Mouse (Mus musculus): ENCODE results near the gene Ints6. TPM values are rescaled to one million over a fixed set of nuclear protein-coding genes. Genes with fewer than 3 reads are reported as not detected.

Gene Ints6
- polyA plus RNA-seq, 1 experiment from 2014 or later: 35.2 TPM

GRCm38 (mm10) chr14:62627951-62628350 lies 133.0 kb downstream of the Ints6 start:
- Histone ChIP-seq H3K36me3 (ENCODE audit: insufficient read depth) (no peaks in the 10 kb centered on the region), H3K27ac (ENCODE audit: low read depth) (no peak overlapping the region), H3K4me1 (ENCODE audit: insufficient read depth) (no peaks in the 10 kb centered on the region), H3K4me2 (no peak overlapping the region), H3K27me3 (ENCODE audit: insufficient read depth, low read length) (no peaks in the 10 kb centered on the region), H3K9ac (no peak overlapping the region), H3K4me3 (ENCODE audit: low read depth, low read length) (no peak overlapping the region), H3K9me3 (ENCODE audit: low read depth, low read length) (no peaks in the 10 kb centered on the region)
- 84% methylated on average over 5 of the region's 5 CpGs for WGBS
- DNase-seq: no peak
- no peak for TF ChIP-seq CTCF (IDR thresholded peaks at IDR 0.05; ENCODE audit: low read depth)
- no peak for ATAC-seq (ENCODE audit: insufficient read depth)

Other genes with a start within 250 kb of the Ints6 start
- 3.3 and 4.3 TPM in 2 replicates for gene Fam124a, start 205.4 kb downstream of the Ints6 start, polyA plus RNA-seq (2014; fragmentation: Nextera tagmentation; extraction: Ambion mirVana)
- not detected in 2 replicates for gene Gm4131, start 194.2 kb downstream of the Ints6 start, polyA plus RNA-seq (2014; fragmentation: Nextera tagmentation; extraction: Ambion mirVana)
- gene Serpine3, start 97.5 kb downstream of the Ints6 start, polyA plus RNA-seq (2014; fragmentation: Nextera tagmentation; extraction: Ambion mirVana): not detected in 2 replicates
- gene Wdfy2, start 76.5 kb upstream of the Ints6 start, polyA plus RNA-seq (2014; fragmentation: Nextera tagmentation; extraction: Ambion mirVana): 10.0 and 10.2 TPM in 2 replicates
- not detected in 2 replicates for gene Defb48, start 223.3 kb upstream of the Ints6 start, polyA plus RNA-seq (2014; fragmentation: Nextera tagmentation; extraction: Ambion mirVana)
- gene Defb47, start 236.9 kb upstream of the Ints6 start, polyA plus RNA-seq (2014; fragmentation: Nextera tagmentation; extraction: Ambion mirVana): not detected in 2 replicates